Comparison of ENCODE assay signal across 8 mouse cellular contexts in genomic region chr19:4169810-4170209, GRCm38 (mm10). TPM values are rescaled to one million over a fixed set of nuclear protein-coding genes. Genes with fewer than 3 reads are reported as not detected.
DNase-seq lines count a peak whose midpoint lies in the region; TF ChIP-seq lines count a peak whose summit lies in the region.

No protein-coding gene starts in this region.

- no peaks in the 10 kb centered on the region for H3K27me3 ChIP-seq in spleen, adult 2 months (ENCODE audit: control insufficient read depth, insufficient read depth, low read length)
- H3K27me3 ChIP-seq in limb, embryonic 10.5 days (ENCODE audit: low read depth, poor library complexity, severe bottlenecking) = peaks cover 6% of the 10 kb centered on the region; the same call in 1 of the 2 replicates

- H3K36me3 ChIP-seq in spleen, adult 2 months (ENCODE audit: control insufficient read depth, insufficient read depth, low read length) = no peaks in the 10 kb centered on the region
- H3K36me3 ChIP-seq in limb, embryonic 10.5 days = no peaks in the 10 kb centered on the region

- H3K4me1 ChIP-seq in spleen, adult 2 months (ENCODE audit: control insufficient read depth, insufficient read depth, insufficient read length) = peaks cover 27% of the 10 kb centered on the region
- peaks cover 39% of the 10 kb centered on the region for H3K4me1 ChIP-seq in limb, embryonic 10.5 days
- H3K4me1 ChIP-seq in olfactory bulb, adult 2 months (ENCODE audit: control insufficient read depth, insufficient read depth, low read length) = peaks cover 7% of the 10 kb centered on the region

- peak overlapping the region; percentile 91 for H3K27ac ChIP-seq in spleen, adult 2 months (ENCODE audit: insufficient read depth, low read length)
- peak overlapping the region; percentile 89 for H3K27ac ChIP-seq in limb, embryonic 10.5 days
- peak overlapping the region; percentile 88 for H3K27ac ChIP-seq in olfactory bulb, adult 2 months (ENCODE audit: insufficient read depth, low read depth, low read length)

- TF ChIP-seq POLR2A in spleen, adult 2 months (IDR thresholded peaks at IDR 0.05; ENCODE audit: low read depth, low read length) = no peak
- TF ChIP-seq POLR2A in olfactory bulb, adult 2 months (IDR thresholded peaks at IDR 0.05; ENCODE audit: insufficient read depth, low read depth, low read length) = no peak

- H3K9me3 ChIP-seq in limb, embryonic 10.5 days (replicated peaks) = no peaks in the 10 kb centered on the region

- TF ChIP-seq CTCF in spleen, adult 2 months (IDR thresholded peaks at IDR 0.05; ENCODE audit: extremely low read depth, insufficient read depth, insufficient read length, insufficient replicate concordance) = no peak
- no peak; the same call in 1 of the 2 replicates for TF ChIP-seq CTCF in olfactory bulb, adult 2 months (IDR thresholded peaks at IDR 0.05; ENCODE audit: insufficient read depth, low read depth, low read length)

- WGBS in spleen, adult 2 months = 7% methylated on average over 27 of the region's 27 CpGs
- 6% methylated on average over 27 of the region's 27 CpGs for WGBS in limb, embryonic 10.5 days
- 4% methylated on average over 27 of the region's 27 CpGs for WGBS in olfactory bulb, adult 2 months

- H3K4me3 ChIP-seq in spleen, adult 2 months (ENCODE audit: extremely low read depth, insufficient read depth, insufficient read length) = peak overlapping the region; percentile 57
- H3K4me3 ChIP-seq in limb, embryonic 10.5 days = peak overlapping the region; percentile 55
- H3K4me3 ChIP-seq in olfactory bulb, adult 2 months (ENCODE audit: insufficient read depth, low read depth, low read length) = peak overlapping the region; percentile 67

- DNase-seq in cerebellum, adult 18-20 months = peak; percentile 64 to 71
- no peak for DNase-seq in cerebellum, adult 8-10 months
- DNase-seq in spleen, adult 2 months (ENCODE audit: low read depth in 1 of 2, low spot score in 2 of 2) = no peak
- no peak for DNase-seq in spleen, postnatal 14 days (ENCODE audit: low spot score in 2 of 2)
- DNase-seq in limb, embryonic 10.5 days (ENCODE audit: low spot score) = no peak
- no peak for DNase-seq in urinary bladder, postnatal 36 days (ENCODE audit: low spot score in 2 of 2)
- no peak for DNase-seq in layer of hippocampus, adult 11-12 months (ENCODE audit: low spot score)

RNA-seq across cellular contexts. Expression of gene Carns1, which starts 5.5 kb away (rescaled TPM):
- polyA plus RNA-seq in spleen, adult 2 months (2012; rRNA removed) = 52.0 and 64.5 TPM in 2 replicates
- polyA plus RNA-seq in limb, embryonic 10.5 days (2016; fragmentation: Nextera tagmentation; extraction: Ambion mirVana) = 3.2 and 3.3 TPM in 2 replicates
- not detected in 2 replicates for polyA plus RNA-seq in olfactory bulb, adult 2 months (2012; ENCODE audit: insufficient read depth, insufficient read length, low replicate concordance, missing spikeins)

RNA-seq across cellular contexts. Expression of gene Rps6kb2, which starts 6.7 kb away (rescaled TPM):
- polyA plus RNA-seq in spleen, adult 2 months (2012; rRNA removed) = 40.7 and 51.5 TPM in 2 replicates
- polyA plus RNA-seq in limb, embryonic 10.5 days (2016; fragmentation: Nextera tagmentation; extraction: Ambion mirVana) = 58.3 and 66.0 TPM in 2 replicates
- not detected in 2 replicates for polyA plus RNA-seq in olfactory bulb, adult 2 months (2012; ENCODE audit: insufficient read depth, insufficient read length, low replicate concordance, missing spikeins)

RNA-seq across cellular contexts. Expression of gene Ptprcap, which starts 16.4 kb away (rescaled TPM):
- 631 and 1,026 TPM in 2 replicates for polyA plus RNA-seq in spleen, adult 2 months (2012; rRNA removed)
- polyA plus RNA-seq in limb, embryonic 10.5 days (2016; fragmentation: Nextera tagmentation; extraction: Ambion mirVana) = 0.93 and 1.4 TPM in 2 replicates
- polyA plus RNA-seq in olfactory bulb, adult 2 months (2012; ENCODE audit: insufficient read depth, insufficient read length, low replicate concordance, missing spikeins) = 485 TPM in 1 of 2 replicates, not detected in the other

RNA-seq across cellular contexts. Expression of gene Tbc1d10c, which starts 21.3 kb away (rescaled TPM):
- 266 and 328 TPM in 2 replicates for polyA plus RNA-seq in spleen, adult 2 months (2012; rRNA removed)
- polyA plus RNA-seq in limb, embryonic 10.5 days (2016; fragmentation: Nextera tagmentation; extraction: Ambion mirVana) = 0.21 and 1.2 TPM in 2 replicates
- polyA plus RNA-seq in olfactory bulb, adult 2 months (2012; ENCODE audit: insufficient read depth, insufficient read length, low replicate concordance, missing spikeins) = 247 TPM in 1 of 2 replicates, not detected in the other

RNA-seq across cellular contexts. Expression of gene Coro1b, which starts 21.4 kb away (rescaled TPM):
- polyA plus RNA-seq in spleen, adult 2 months (2012; rRNA removed) = 386 and 394 TPM in 2 replicates
- polyA plus RNA-seq in limb, embryonic 10.5 days (2016; fragmentation: Nextera tagmentation; extraction: Ambion mirVana) = 129 and 148 TPM in 2 replicates
- polyA plus RNA-seq in olfactory bulb, adult 2 months (2012; ENCODE audit: insufficient read depth, insufficient read length, low replicate concordance, missing spikeins) = not detected in 2 replicates

Comparison
In these comparisons a context has a peak if more than half of its experiments do, and no peak if none do; other contexts are left out.
1. DNase-seq: peak in cerebellum, adult 18-20 months (2 of 2); none in cerebellum, adult 8-10 months (single experiment), spleen, adult 2 months (0 of 2), spleen, postnatal 14 days (0 of 2), limb, embryonic 10.5 days (single experiment), urinary bladder, postnatal 36 days (0 of 2) and layer of hippocampus, adult 11-12 months (single experiment).
2. Peak in every context shown above with its lines, with median percentiles within 50 percentile points of each other: H3K27ac ChIP-seq and H3K4me3 ChIP-seq.